Mouse (Mus musculus) liver, embryonic 12.5 days (tissue): ENCODE data around the gene Setd4. TPM values are rescaled to one million over a fixed set of nuclear protein-coding genes. Genes with fewer than 3 reads are reported as not detected.

Experiments used
- ATAC-seq: fragments of 200-750 bp; cut with Nextera tagmentation; 2 replicates; pipeline ENCODE4 v1.8.0; 2017; ENCODE audit warnings: moderate number of reproducible peaks, mild to moderate bottlenecking, moderate library complexity
- H3K27ac ChIP-seq: fragments of 300-500 bp; sonication (generic); 2 replicates; pipeline ENCODE4 v1.5.1; 2016; ENCODE audit warnings: mild to moderate bottlenecking
- H3K27me3 ChIP-seq: fragments of 300-500 bp; sonication (generic); replicated peaks from 2 replicates; pipeline ENCODE4 v1.6.1; 2016; ENCODE audit warnings: mild to moderate bottlenecking, moderate library complexity
- H3K36me3 ChIP-seq: fragments of 300-500 bp; sonication (generic); 2 replicates; pipeline ENCODE4 v1.6.1; 2016; ENCODE audit warnings: mild to moderate bottlenecking, moderate library complexity
- H3K4me1 ChIP-seq: fragments of 300-500 bp; sonication (generic); 2 replicates; pipeline ENCODE4 v1.6.1; 2016
- H3K4me2 ChIP-seq: fragments of 300-500 bp; sonication (generic); 2 replicates; pipeline ENCODE4 v1.6.1; 2016; ENCODE audit warnings: mild to moderate bottlenecking, moderate library complexity
- H3K4me3 ChIP-seq: fragments of 300-500 bp; sonication (generic); 2 replicates; pipeline ENCODE4 v1.5.1; 2016; ENCODE audit warnings: mild to moderate bottlenecking, moderate library complexity
- H3K9ac ChIP-seq: fragments of 300-500 bp; sonication (generic); 2 replicates; pipeline ENCODE4 v1.6.1; 2016; ENCODE audit warnings: mild to moderate bottlenecking, moderate library complexity
- H3K9me3 ChIP-seq: fragments of 300-500 bp; sonication (generic); replicated peaks from 2 replicates; pipeline ENCODE4 v1.6.1; 2016; ENCODE audit warnings: mild to moderate bottlenecking, moderate library complexity
- WGBS: fragments of 180-500 bp; shearing (Covaris S2); methylation state at CpG from one replicate; pipeline ENCODE4 v1.1.7; 2016; ENCODE audit not compliant: insufficient replicate concordance; 5-methylcytosine and 5-hydroxymethylcytosine counted together
- polyA plus RNA-seq: library from polyadenylated mRNA; unstranded; fragments of >200 nt; fragmentation: Nextera tagmentation; extraction: Ambion mirVana; gene quantifications from 2 replicates; pipeline ENCODE4 v1.2.1, GENCODE M21; 2016

The Setd4 gene
- polyA plus RNA-seq, 1 experiment from 2014 or later: 6.5 TPM

DNA sequence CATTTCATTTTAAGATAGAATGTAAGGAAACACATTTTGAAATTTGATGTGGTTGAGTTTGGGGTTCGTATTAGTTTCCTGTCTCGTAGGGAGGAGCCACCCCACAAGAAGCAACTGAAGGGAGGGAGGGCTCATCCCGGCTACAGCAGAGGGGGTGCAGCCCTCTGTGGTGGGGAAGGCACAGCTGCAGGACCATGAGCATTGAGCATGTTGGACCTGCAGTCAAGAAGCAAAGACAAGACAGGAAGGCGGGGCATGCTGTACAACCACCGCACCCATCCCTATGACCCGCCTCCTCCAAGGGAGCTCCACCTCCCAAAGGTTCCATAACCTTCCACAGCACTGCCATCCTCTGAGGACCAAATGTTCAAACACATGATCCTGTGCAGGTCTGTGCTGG, 31.5 kb downstream of the Setd4 start:
- Histone ChIP-seq H3K4me1 (no peaks in the 10 kb centered on the region), H3K27ac (no peak overlapping the region), H3K4me3 (no peak overlapping the region), H3K9ac (no peak overlapping the region), H3K4me2 (no peak overlapping the region), H3K9me3 (no peaks in the 10 kb centered on the region), H3K27me3 (peaks cover 4% of the 10 kb centered on the region; the same call in 1 of the 2 replicates), H3K36me3 (no peaks in the 10 kb centered on the region)
- ATAC-seq: no peak
- WGBS: 74% methylated on average over 6 of the region's 6 CpGs

DNA sequence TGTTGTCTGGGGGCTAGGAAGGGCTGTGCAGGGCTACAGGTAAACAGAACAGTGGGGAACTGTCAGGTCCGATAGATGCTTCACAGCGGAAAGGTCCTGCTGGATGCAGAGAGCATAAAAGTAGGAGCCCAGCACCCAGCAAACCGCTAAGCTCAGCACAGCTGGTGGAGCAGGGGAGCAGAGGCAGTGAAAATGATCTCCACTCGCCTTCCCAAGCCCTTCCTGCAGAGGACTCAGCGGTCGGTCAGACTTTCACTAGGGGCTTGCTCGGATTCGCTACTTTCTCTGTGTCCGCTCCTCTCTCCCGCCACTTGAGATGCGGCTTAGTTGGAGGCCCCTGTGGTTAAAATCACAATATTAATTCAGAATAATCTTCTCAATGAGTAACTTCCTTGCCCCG, 45.4 kb downstream of the Setd4 start:
- no peak overlapping the region for H3K27ac ChIP-seq
- H3K9ac ChIP-seq: no peak overlapping the region
- peaks cover 20% of the 10 kb centered on the region for H3K27me3 ChIP-seq
- 40% methylated on average over 12 of the region's 12 CpGs for WGBS
- ATAC-seq: no peak
- H3K4me1 ChIP-seq: no peaks in the 10 kb centered on the region
- H3K36me3 ChIP-seq: no peaks in the 10 kb centered on the region
- no peak overlapping the region for H3K4me3 ChIP-seq
- no peaks in the 10 kb centered on the region for H3K9me3 ChIP-seq
- H3K4me2 ChIP-seq: no peak overlapping the region

DNA sequence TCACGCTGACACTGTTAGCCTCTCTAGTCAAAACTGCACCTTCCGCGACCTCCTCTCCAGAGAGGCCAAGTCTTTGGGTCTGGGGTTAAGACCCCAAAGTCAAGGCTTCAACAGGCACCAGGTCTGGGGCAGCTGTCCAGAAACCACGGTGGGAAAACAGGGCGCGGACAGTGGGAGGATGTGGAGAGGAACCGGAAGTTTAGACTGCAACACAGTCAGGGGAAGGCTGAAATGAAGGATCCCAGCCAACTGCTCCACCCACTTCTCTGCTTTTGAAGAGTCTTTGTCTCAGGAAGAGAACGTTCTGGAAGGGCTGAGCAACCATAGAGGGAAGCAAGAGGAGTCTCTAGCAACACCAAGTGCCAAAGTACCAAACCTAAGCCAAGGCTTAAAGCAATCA, 46.2 kb downstream of the Setd4 start:
- no peaks in the 10 kb centered on the region for H3K9me3 ChIP-seq
- no peak overlapping the region for H3K9ac ChIP-seq
- H3K36me3 ChIP-seq: no peaks in the 10 kb centered on the region
- H3K4me1 ChIP-seq: no peaks in the 10 kb centered on the region
- WGBS: 48% methylated on average over 8 of the region's 8 CpGs
- H3K4me3 ChIP-seq: no peak overlapping the region
- ATAC-seq: no peak
- H3K27me3 ChIP-seq: peaks cover 20% of the 10 kb centered on the region
- H3K4me2 ChIP-seq: no peak overlapping the region
- H3K27ac ChIP-seq: no peak overlapping the region

DNA sequence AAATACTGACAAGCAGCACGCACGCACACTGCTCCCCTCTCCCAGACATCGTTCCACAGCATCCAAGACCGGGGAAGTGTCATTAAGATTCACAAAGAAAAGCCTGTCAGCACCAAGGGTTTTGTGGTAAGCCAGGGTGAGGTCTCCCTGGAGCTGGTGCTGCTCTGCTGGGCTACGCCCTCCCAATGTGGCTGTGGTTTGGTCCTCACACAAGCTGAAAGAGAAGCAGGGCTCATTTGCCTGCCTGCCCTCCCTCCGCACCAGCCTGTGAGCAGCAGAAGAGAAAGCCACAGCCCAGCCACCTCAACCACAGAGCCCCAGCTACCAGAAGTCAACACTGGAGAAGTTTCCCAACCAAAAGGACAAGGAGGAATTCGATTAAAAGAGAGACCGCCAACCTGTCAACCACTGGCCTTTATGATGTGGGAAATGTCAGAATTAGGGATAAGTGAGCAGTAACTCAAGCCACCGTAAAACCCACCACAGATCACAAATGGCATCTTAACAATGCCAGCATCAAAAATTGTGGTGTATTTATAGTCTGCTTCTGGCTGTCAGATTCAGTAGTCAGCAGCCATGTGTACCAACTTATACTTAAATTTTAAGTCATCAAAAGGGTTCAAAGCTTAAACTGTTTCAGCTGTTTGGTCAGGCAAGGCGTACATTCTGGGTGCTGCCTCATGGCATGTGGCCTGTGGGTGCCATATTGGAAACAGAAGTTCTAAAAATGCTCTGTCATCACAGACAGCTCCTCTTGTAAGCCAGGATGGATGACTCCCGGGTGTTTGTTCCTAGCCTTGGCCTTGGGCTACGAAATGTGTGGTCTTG, 51.0 kb downstream of the Setd4 start:
- Histone ChIP-seq H3K4me3 (no peak overlapping the region), H3K4me1 (no peaks in the 10 kb centered on the region), H3K4me2 (no peak overlapping the region), H3K27me3 (peaks cover 12% of the 10 kb centered on the region), H3K9ac (no peak overlapping the region), H3K27ac (no peak overlapping the region), H3K9me3 (no peaks in the 10 kb centered on the region), H3K36me3 (no peaks in the 10 kb centered on the region)
- WGBS: 49% methylated on average over 12 of the region's 12 CpGs
- no peak for ATAC-seq

DNA sequence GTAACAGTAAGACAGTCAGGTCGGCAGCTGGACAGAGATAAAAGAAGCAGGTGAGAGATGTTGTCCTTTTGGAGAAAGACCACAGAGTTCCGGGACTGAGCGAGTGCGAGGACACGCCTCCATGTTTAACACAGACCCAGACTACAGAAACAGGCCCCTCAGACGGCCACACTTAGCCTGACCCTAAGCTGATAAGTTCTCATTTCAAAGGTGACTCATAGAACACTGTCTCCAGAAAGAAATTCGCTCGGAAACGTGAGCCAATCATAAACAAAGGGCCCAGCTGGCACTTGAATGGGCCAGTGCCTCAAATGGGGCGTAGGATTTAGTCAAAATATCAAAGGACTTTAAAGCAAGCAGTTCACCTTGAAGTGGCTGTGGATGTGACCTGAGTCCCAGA, 54.6 kb downstream of the Setd4 start:
- Histone ChIP-seq H3K27me3 (no peaks in the 10 kb centered on the region), H3K4me2 (no peak overlapping the region), H3K4me1 (no peaks in the 10 kb centered on the region), H3K9me3 (no peaks in the 10 kb centered on the region), H3K27ac (no peak overlapping the region), H3K36me3 (no peaks in the 10 kb centered on the region), H3K9ac (no peak overlapping the region), H3K4me3 (no peak overlapping the region)
- no peak for ATAC-seq
- WGBS: 27% methylated on average over 10 of the region's 10 CpGs

DNA sequence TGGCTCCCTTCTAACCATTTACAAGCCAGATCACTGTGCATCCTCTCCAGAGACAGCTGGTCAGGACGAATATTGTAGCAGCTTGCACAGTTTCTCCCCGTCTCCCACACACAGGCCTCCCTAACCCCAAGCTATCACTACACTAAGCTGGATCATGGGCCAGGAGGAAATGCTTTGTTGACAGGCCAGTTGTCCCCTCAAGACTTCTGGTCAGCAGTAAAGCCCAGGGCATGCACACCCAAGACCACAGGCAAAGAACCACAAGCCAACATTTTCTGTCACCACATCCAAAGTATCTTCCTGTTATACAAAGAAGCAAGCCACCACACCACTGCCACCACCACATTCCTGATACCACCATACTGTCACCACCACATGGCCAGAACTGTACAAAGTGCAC, 55.8 kb downstream of the Setd4 start:
- H3K9me3 ChIP-seq: no peaks in the 10 kb centered on the region
- no peak overlapping the region for H3K4me2 ChIP-seq
- no peaks in the 10 kb centered on the region for H3K36me3 ChIP-seq
- WGBS: 39% methylated on average over 2 of the region's 2 CpGs
- no peak overlapping the region for H3K9ac ChIP-seq
- no peaks in the 10 kb centered on the region; the same call in 1 of the 2 replicates for H3K27me3 ChIP-seq
- H3K4me1 ChIP-seq: no peaks in the 10 kb centered on the region
- H3K27ac ChIP-seq: no peak overlapping the region
- ATAC-seq: no peak
- H3K4me3 ChIP-seq: no peak overlapping the region

DNA sequence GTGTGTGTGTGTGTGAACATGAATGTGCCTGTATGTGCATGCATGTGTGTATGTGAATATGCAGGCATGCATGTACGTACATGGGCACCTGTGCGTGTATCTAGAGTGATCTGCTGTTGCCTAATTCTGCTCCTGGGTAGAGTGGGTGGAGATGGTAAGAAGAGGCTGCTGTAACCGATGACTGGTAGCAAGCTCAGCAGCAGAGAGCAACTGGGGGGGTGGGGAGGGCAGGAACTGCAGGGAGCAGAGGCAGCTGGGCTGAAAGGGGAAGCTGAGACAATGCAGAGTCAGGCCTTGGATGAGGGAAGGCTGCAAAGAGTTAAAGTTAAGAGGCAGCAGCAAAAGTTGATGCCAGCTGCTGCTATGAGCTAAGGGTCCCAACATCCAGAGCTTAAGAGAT, 56.7 kb downstream of the Setd4 start:
- WGBS: 37% methylated on average over 3 of the region's 3 CpGs
- H3K9ac ChIP-seq: no peak overlapping the region

DNA sequence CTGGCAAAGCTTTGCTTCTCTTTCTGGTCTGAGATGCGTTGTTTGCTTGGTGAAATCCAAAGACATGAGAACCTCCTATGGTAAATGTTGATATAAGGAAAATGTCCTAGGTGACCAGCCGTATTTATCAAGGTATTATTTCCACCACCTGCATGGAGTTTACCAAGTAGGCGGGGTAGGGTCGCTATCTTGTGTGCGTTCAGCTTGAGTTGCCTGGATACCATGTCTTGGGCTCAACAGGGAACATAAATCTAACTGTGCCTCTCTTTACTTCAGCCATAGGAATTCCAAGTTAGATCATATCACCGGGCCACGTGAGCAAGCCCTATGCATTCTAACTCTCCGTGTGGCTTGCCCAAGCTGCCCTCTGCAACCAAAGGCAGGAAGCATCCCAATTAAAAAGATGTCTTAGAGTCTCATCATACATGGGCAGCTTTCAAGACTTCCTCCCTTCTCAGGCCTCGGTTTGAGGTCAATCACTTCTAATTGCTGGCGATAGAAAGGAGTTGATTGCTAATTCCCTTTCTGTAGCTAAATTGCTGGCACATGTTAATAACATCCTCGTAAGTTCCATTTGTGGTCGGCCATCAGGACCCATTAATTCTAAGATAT, 57.4 kb downstream of the Setd4 start:
- 59% methylated on average over 12 of the region's 12 CpGs for WGBS
- H3K4me2 ChIP-seq: no peak overlapping the region
- H3K36me3 ChIP-seq: no peaks in the 10 kb centered on the region
- H3K4me3 ChIP-seq: no peak overlapping the region
- no peak overlapping the region for H3K27ac ChIP-seq
- H3K9me3 ChIP-seq: no peaks in the 10 kb centered on the region
- H3K27me3 ChIP-seq: no peaks in the 10 kb centered on the region; the same call in 1 of the 2 replicates
- ATAC-seq: no peak
- H3K9ac ChIP-seq: no peak overlapping the region
- H3K4me1 ChIP-seq: no peaks in the 10 kb centered on the region

More for the DNA sequence above, 56.7 kb downstream of the Setd4 start:
- no peaks in the 10 kb centered on the region; the same call in 1 of the 2 replicates for H3K27me3 ChIP-seq
- H3K4me1 ChIP-seq: no peaks in the 10 kb centered on the region
- H3K4me2 ChIP-seq: no peak overlapping the region
- no peak for ATAC-seq
- no peak overlapping the region for H3K27ac ChIP-seq
- H3K4me3 ChIP-seq: no peak overlapping the region
- H3K9me3 ChIP-seq: no peaks in the 10 kb centered on the region
- H3K36me3 ChIP-seq: no peaks in the 10 kb centered on the region

DNA sequence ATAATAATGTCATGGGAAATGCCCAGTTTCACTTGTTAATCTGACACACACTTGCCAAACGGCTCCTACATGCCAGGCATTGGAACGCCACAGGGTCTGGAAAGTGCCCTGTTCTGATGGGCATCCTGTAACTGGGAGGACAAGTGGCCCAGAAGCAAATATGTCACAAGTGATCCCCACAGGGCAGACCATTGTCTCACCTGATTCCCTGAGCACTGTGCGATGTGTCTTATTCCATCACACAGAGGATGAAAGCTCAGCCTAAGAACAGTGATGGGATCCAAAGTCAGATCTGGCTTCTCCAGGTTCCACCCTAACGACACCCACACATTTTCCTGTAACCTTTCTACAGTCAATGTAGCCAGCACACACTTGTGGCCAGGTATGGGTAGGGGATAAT, 58.9 kb downstream of the Setd4 start:
- Histone ChIP-seq H3K27ac (no peak overlapping the region), H3K9ac (no peak overlapping the region), H3K4me1 (no peaks in the 10 kb centered on the region), H3K4me3 (no peak overlapping the region), H3K9me3 (no peaks in the 10 kb centered on the region), H3K4me2 (no peak overlapping the region), H3K36me3 (no peaks in the 10 kb centered on the region), H3K27me3 (no peaks in the 10 kb centered on the region; the same call in 1 of the 2 replicates)
- no peak for ATAC-seq
- WGBS: 64% methylated on average over 4 of the region's 4 CpGs

DNA sequence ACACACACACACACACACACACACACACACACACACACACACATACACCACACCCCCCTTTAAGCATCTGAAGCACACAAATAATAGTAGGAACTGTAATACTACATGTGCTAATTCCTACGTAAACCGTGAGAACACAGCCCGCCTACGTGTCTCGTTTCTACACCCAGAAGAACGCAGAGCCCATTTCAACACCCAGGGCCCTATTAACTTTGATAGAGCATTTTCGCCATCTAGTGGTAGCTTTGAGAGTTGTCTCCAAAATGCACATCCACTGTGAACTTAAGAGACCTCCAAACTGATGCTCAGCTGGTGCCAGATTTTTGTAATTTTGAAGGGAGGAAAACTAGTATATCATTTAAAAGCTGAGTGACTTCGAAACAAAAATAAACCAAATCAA, 60.2 kb downstream of the Setd4 start:
- ATAC-seq: no peak
- H3K9ac ChIP-seq: no peak overlapping the region
- WGBS: 5% methylated on average over 8 of the region's 8 CpGs
- no peaks in the 10 kb centered on the region; the same call in 1 of the 2 replicates for H3K27me3 ChIP-seq
- no peaks in the 10 kb centered on the region for H3K36me3 ChIP-seq
- no peak overlapping the region for H3K4me2 ChIP-seq
- no peaks in the 10 kb centered on the region for H3K9me3 ChIP-seq
- H3K4me1 ChIP-seq: no peaks in the 10 kb centered on the region
- H3K4me3 ChIP-seq: no peak overlapping the region
- H3K27ac ChIP-seq: no peak overlapping the region

DNA sequence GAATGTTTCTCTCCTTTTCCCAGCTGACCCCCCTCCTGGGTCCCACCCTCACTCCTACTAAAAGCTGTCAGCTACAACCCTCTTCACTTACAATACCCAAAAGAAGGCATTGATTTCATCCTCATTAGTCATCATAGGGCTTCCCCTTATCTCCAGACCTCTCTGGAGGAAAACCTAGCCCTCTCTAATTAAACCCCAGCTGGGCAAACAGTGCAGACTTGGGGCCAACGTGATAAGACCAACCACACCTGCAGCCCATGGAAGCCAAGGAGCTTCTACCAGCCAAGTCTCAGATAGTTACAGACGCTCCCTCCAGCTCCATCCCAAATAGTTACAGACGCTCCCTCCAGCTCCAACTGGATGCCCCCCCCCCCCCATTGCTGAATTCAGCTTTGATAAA, 64.0 kb downstream of the Setd4 start:
- Histone ChIP-seq H3K4me3 (no peak overlapping the region), H3K4me2 (no peak overlapping the region), H3K4me1 (no peaks in the 10 kb centered on the region), H3K36me3 (no peaks in the 10 kb centered on the region), H3K9ac (no peak overlapping the region), H3K27me3 (no peaks in the 10 kb centered on the region; the same call in 1 of the 2 replicates), H3K9me3 (no peaks in the 10 kb centered on the region), H3K27ac (no peak overlapping the region)
- ATAC-seq: no peak
- WGBS: 36% methylated on average over 3 of the region's 3 CpGs

DNA sequence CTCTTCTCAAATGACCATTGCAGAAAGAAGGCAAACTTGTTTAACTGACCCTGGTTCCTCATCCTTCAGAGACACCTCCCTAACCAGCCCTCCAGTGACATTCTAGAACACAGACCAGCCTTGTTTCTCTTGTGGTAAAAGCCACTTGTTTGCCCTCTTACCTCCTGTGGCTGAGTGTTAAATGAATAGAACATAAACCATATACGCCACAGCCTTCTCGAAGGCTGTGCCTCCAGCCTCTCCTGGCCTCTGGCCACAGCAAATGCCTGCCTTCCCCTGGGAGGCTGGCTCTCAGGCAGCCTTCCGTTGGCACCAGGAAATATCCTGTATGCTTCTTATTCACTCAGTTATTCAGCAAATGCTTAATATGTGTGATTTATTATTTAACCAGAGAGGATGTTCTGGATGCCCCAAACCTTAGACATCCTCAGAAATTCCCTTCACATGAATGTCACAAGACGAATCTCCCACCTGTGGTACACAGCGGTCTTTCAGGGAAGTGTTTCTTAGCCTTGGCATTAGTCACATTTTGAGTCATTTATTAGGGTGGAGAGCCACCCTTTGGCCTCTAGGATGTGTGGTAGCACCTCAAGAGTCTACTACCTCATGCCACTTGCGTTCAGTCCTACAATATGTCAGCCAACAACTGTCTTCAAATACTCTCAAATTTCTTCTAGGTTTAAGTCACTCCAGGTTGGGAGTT, 68.6 kb downstream of the Setd4 start:
- Histone ChIP-seq H3K27me3 (peaks cover 3% of the 10 kb centered on the region; the same call in 1 of the 2 replicates), H3K4me3 (no peak overlapping the region), H3K4me2 (no peak overlapping the region), H3K9me3 (no peaks in the 10 kb centered on the region), H3K4me1 (no peaks in the 10 kb centered on the region), H3K27ac (no peak overlapping the region), H3K36me3 (no peaks in the 10 kb centered on the region), H3K9ac (no peak overlapping the region)
- 64% methylated on average over 6 of the region's 6 CpGs for WGBS
- ATAC-seq: no peak
